Mouse (Mus musculus) CH12.LX (cell line): ENCODE results near the gene Ypel2. TPM values are rescaled to one million over a fixed set of nuclear protein-coding genes. Genes with fewer than 3 reads are reported as not detected.

Source experiments
- DNase-seq: peaks from one replicate; pipeline ENCODE4 v3.0.0-alpha.2; 2013; ENCODE audit errors: extremely low read depth
- H3K27ac ChIP-seq: 2 replicates; pipeline ENCODE4 v1.5.1; 2012; ENCODE audit warnings: low read depth, mild to moderate bottlenecking, control low read depth, moderate library complexity; ENCODE audit not compliant: insufficient read depth
- H3K27me3 ChIP-seq: replicated peaks from 2 replicates; pipeline ENCODE3; 2012; ENCODE audit warnings: inconsistent platforms
- H3K36me3 ChIP-seq, 2 experiments: replicated peaks in 1 of 2; 2 replicates each; pipeline versions ENCODE3 to v1.6.1; 2012; ENCODE audit warnings: inconsistent platforms in 1 of 2, low read length in 1 of 2, mild to moderate bottlenecking in 1 of 2, mixed read lengths in 1 of 2, moderate library complexity in 1 of 2; ENCODE audit not compliant: control insufficient read depth in 1 of 2, insufficient read depth in 1 of 2
- H3K4me1 ChIP-seq, 2 experiments: 2 replicates each; pipeline ENCODE4 v1.6.1; 2012; ENCODE audit warnings: inconsistent platforms in 1 of 2, moderate library complexity in 1 of 2; ENCODE audit not compliant: insufficient read depth in 2 of 2, control insufficient read depth in 1 of 2
- H3K4me2 ChIP-seq: 2 replicates; pipeline ENCODE4 v1.6.1; 2012; ENCODE audit warnings: low read depth, mild to moderate bottlenecking, control low read depth; ENCODE audit not compliant: poor library complexity, insufficient read depth, severe bottlenecking
- H3K4me3 ChIP-seq, 3 experiments: fragments of 150-350 bp in 1 of 3; sonication (generic) in 1 of 3; replicated peaks in 1 of 3; 2 replicates each; pipeline versions ENCODE3 to v1.5.1; 2011 to 2012; ENCODE audit warnings: low read depth in 2 of 3, low read length in 2 of 3, mild to moderate bottlenecking in 2 of 3, moderate library complexity in 2 of 3, control low read depth in 1 of 3, improper control_type of control experiment in 1 of 3, inconsistent platforms in 1 of 3, mixed read lengths in 1 of 3; ENCODE audit not compliant: poor library complexity in 1 of 3
- H3K79me2 ChIP-seq: replicated peaks from 2 replicates; pipeline ENCODE4 v1.6.1; 2012; ENCODE audit warnings: mild to moderate bottlenecking, moderate library complexity; ENCODE audit not compliant: control insufficient read depth, poor library complexity, insufficient read depth, severe bottlenecking; ENCODE audit errors: extremely low read depth
- H3K9ac ChIP-seq: 2 replicates; pipeline ENCODE4 v1.6.1; 2012; ENCODE audit warnings: low read depth, mild to moderate bottlenecking, control low read depth, moderate library complexity; ENCODE audit not compliant: insufficient read depth
- H3K9me3 ChIP-seq: replicated peaks from 2 replicates; pipeline ENCODE3; 2012; ENCODE audit warnings: low read length, inconsistent platforms, mixed read lengths
- BHLHE40 ChIP-seq: IDR thresholded peaks from 2 replicates; pipeline ENCODE4 v1.6.1; 2011; ENCODE audit warnings: mild to moderate bottlenecking, low read depth, low read length, improper control_type of control experiment
- CHD1 ChIP-seq: IDR thresholded peaks from 2 replicates; pipeline ENCODE4 v1.6.1; 2012; ENCODE audit warnings: low read depth, low read length, improper control_type of control experiment, inconsistent platforms
- CHD2 ChIP-seq: IDR thresholded peaks from 2 replicates; pipeline ENCODE4 v1.6.1; 2011; ENCODE audit warnings: low read length, improper control_type of control experiment
- E2F4 ChIP-seq: IDR thresholded peaks from 2 replicates; pipeline ENCODE4 v1.6.1; 2011; ENCODE audit warnings: low read depth, low read length, improper control_type of control experiment; ENCODE audit not compliant: insufficient replicate concordance
- ELF1 ChIP-seq: IDR thresholded peaks from 2 replicates; pipeline ENCODE4 v1.6.1; 2014; ENCODE audit warnings: low read depth, mild to moderate bottlenecking, inconsistent platforms, low read length, improper control_type of control experiment
- ETS1 ChIP-seq: conservative IDR thresholded peaks from 2 replicates; pipeline ENCODE4 v1.6.1; 2012; ENCODE audit warnings: low read depth, mild to moderate bottlenecking, inconsistent platforms, low read length, improper control_type of control experiment, moderate library complexity
- HCFC1 ChIP-seq: IDR thresholded peaks from 2 replicates; pipeline ENCODE4 v1.6.1; 2012; ENCODE audit warnings: low read depth, mild to moderate bottlenecking, inconsistent platforms, low read length, improper control_type of control experiment
- IRF4 ChIP-seq: IDR thresholded peaks from 2 replicates; pipeline ENCODE4 v1.6.1; 2014; ENCODE audit warnings: low read depth, mild to moderate bottlenecking, inconsistent platforms, low read length, improper control_type of control experiment
- JUN ChIP-seq: IDR thresholded peaks from 2 replicates; pipeline ENCODE4 v1.6.1; 2011; ENCODE audit warnings: low read depth, mild to moderate bottlenecking, low read length, improper control_type of control experiment, moderate library complexity; ENCODE audit not compliant: insufficient read depth
- JUND ChIP-seq: conservative IDR thresholded peaks from 2 replicates; pipeline ENCODE4 v1.6.1; 2011; ENCODE audit warnings: low read depth, low read length, improper control_type of control experiment
- KAT2A ChIP-seq: IDR thresholded peaks from 2 replicates; pipeline ENCODE4 v1.6.1; 2012; ENCODE audit warnings: low read length, improper control_type of control experiment, inconsistent platforms; ENCODE audit not compliant: insufficient replicate concordance
- MAFK ChIP-seq: IDR thresholded peaks from 2 replicates; pipeline ENCODE4 v1.6.1; 2011; ENCODE audit warnings: low read length, improper control_type of control experiment; ENCODE audit not compliant: insufficient replicate concordance
- MAX ChIP-seq: IDR thresholded peaks from 2 replicates; pipeline ENCODE4 v1.6.1; 2011; ENCODE audit warnings: low read length, improper control_type of control experiment
- MAZ ChIP-seq: IDR thresholded peaks from 2 replicates; pipeline ENCODE4 v1.6.1; 2012; ENCODE audit warnings: low read depth, mild to moderate bottlenecking, inconsistent platforms, low read length, improper control_type of control experiment, moderate library complexity
- MEF2A ChIP-seq: IDR thresholded peaks from 2 replicates; pipeline ENCODE4 v1.6.1; 2014; ENCODE audit warnings: low read depth, mild to moderate bottlenecking, inconsistent platforms, low read length, improper control_type of control experiment, borderline replicate concordance
- MXI1 ChIP-seq: IDR thresholded peaks from 2 replicates; pipeline ENCODE4 v1.6.1; 2011; ENCODE audit warnings: mild to moderate bottlenecking, low read depth, low read length, improper control_type of control experiment
- MYC ChIP-seq: IDR thresholded peaks from 2 replicates; pipeline ENCODE4 v1.6.1; 2011; ENCODE audit warnings: low read depth, mild to moderate bottlenecking, improper control_type of control experiment, low read length
- NELFE ChIP-seq: IDR thresholded peaks from 2 replicates; pipeline ENCODE4 v1.6.1; 2011; ENCODE audit warnings: low read depth, low read length, improper control_type of control experiment
- NRF1 ChIP-seq: IDR thresholded peaks from 2 replicates; pipeline ENCODE4 v1.6.1; 2014; ENCODE audit warnings: low read depth, mild to moderate bottlenecking, inconsistent platforms, low read length, improper control_type of control experiment, moderate library complexity
- POLR2A ChIP-seq: IDR thresholded peaks from 2 replicates; pipeline ENCODE4 v1.6.1; 2011; ENCODE audit warnings: low read depth, mild to moderate bottlenecking, improper control_type of control experiment, low read length
- RAD21 ChIP-seq: IDR thresholded peaks from 2 replicates; pipeline ENCODE4 v1.6.1; 2011; ENCODE audit warnings: low read depth, mild to moderate bottlenecking, low read length, improper control_type of control experiment, moderate library complexity
- RCOR1 ChIP-seq: conservative IDR thresholded peaks from 2 replicates; pipeline ENCODE4 v1.6.1; 2012; ENCODE audit warnings: low read depth, mild to moderate bottlenecking, inconsistent platforms, low read length, improper control_type of control experiment
- SIN3A ChIP-seq: IDR thresholded peaks from 2 replicates; pipeline ENCODE4 v1.6.1; 2012; ENCODE audit warnings: low read length, improper control_type of control experiment, inconsistent platforms
- SMC3 ChIP-seq: IDR thresholded peaks from 2 replicates; pipeline ENCODE4 v1.6.1; 2011; ENCODE audit warnings: low read depth, low read length, improper control_type of control experiment
- TBP ChIP-seq: conservative IDR thresholded peaks from 2 replicates; pipeline ENCODE4 v1.6.1; 2011; ENCODE audit warnings: low read depth, low read length, improper control_type of control experiment
- TCF12 ChIP-seq: IDR thresholded peaks from 2 replicates; pipeline ENCODE4 v1.6.1; 2014; ENCODE audit warnings: low read depth, mild to moderate bottlenecking, inconsistent platforms, low read length, improper control_type of control experiment
- UBTF ChIP-seq: IDR thresholded peaks from 2 replicates; pipeline ENCODE4 v1.6.1; 2012; ENCODE audit warnings: low read depth, mild to moderate bottlenecking, inconsistent platforms, low read length, improper control_type of control experiment, moderate library complexity
- USF1 ChIP-seq: IDR thresholded peaks from 2 replicates; pipeline ENCODE4 v1.6.1; 2014; ENCODE audit warnings: low read depth, mild to moderate bottlenecking, inconsistent platforms, low read length, improper control_type of control experiment
- USF2 ChIP-seq: conservative IDR thresholded peaks from 2 replicates; pipeline ENCODE4 v1.6.1; 2011; ENCODE audit warnings: low read depth, low read length, improper control_type of control experiment
- ZKSCAN1 ChIP-seq: IDR thresholded peaks from 2 replicates; pipeline ENCODE4 v1.6.1; 2012; ENCODE audit warnings: low read depth, inconsistent platforms, low read length, improper control_type of control experiment, borderline replicate concordance
- ZMIZ1 ChIP-seq: IDR thresholded peaks from 2 replicates; pipeline ENCODE4 v1.6.1; 2012; ENCODE audit warnings: low read depth, mild to moderate bottlenecking, inconsistent platforms, low read length, improper control_type of control experiment
- ZNF384 ChIP-seq: IDR thresholded peaks from 2 replicates; pipeline ENCODE4 v1.6.1; 2012; ENCODE audit warnings: low read depth, low read length, improper control_type of control experiment, inconsistent platforms
- dilution Hi-C: fragments of 300-500 bp; cut with MboI; formaldehyde crosslinking; loops from 2 replicates; pipeline ENCODE4 v1.14.3; 2020; ENCODE audit warnings: low sequenced_read_pairs; ENCODE audit not compliant: extremely low pct_unique_long_range_greater_than_20kb, extremely low pct_ligation_motif_present
- in situ Hi-C: fragments of 300-500 bp; cut with MboI; formaldehyde crosslinking; loops from 3 replicates; pipeline ENCODE4 v1.14.3; 2019; ENCODE audit warnings: low sequenced_read_pairs, low pct_ligation_motif_present, low pct_unique_long_range_greater_than_20kb, mixed read lengths
- polyA plus RNA-seq: library from polyadenylated mRNA; unstranded; fragments of >175 nt; gene quantifications from 2 replicates; pipeline ENCODE4 v1.2.1, GENCODE M21; 2012; ENCODE audit warnings: low read depth; ENCODE audit not compliant: insufficient read length
- total RNA-seq, 2 experiments: library from RNA; depleted of rRNA; stranded (reverse); fragments of 300-350 nt in 1 of 2; fragments of >200 nt in 1 of 2; gene quantifications; 2 replicates each; pipeline ENCODE4 v1.2.3; 2012 to 2014

Gene Ypel2
- total RNA-seq (2012; rRNA removed) (0.17 and 0.38 TPM in 2 replicates), total RNA-seq (2014; rRNA removed) (0.61 and 0.91 TPM in 2 replicates), polyA plus RNA-seq (0.35 and 0.59 TPM in 2 replicates)

DNA sequence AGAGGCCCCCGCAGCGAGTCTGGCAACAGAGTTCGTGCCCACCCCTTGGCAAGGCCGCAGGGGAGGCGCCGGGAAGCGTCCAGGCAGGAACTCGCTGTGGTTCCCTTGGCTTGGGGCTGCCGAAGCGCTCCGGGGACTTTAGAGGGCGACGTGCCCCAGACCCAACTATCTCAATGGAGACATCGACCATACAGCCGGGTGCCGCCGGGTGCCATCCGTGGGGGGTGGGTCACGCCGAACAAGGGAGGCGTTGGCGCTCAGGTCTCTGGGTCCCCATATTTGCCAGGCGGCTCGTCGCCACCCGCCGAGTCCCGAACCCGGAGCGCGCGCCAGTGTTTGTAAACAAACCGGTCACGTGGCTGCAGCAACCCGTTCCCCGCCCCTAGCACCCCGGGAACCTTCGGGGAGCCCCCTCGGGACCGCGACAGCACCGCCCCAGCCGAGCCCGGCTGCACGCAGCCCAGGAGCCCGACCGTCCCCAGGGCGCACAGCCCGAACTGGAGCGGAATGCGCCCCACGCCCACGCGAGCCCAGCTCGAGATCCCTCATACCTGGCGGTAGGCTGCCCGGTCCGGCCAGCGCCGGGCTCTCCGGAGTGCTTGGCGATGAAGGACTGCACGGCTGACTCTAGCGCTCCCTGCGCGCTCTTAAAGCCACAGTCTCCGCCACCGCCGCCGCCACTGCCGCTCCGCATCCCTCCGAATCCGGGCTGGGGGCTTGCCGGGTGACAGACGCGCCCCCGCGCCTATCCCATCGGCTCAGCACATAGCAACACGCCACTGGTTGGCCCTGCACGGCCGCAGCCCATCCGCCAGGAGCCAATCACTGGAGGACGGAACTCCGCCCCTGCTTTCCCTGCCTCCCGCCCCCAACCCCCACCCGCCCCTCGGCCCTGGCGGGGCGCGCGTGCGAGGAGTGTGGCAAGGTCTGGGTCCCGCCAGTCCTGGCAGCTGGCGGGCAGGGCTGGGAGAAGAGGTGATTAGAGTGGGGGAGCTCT lies at the start of gene Ypel2:
Gene Ypel2 (minus strand): TSS at position 667 of the 997 bp plus-strand sequence.
- TF ChIP-seq ZKSCAN1, result no peak
- TF ChIP-seq USF2, result peak; percentile 55; the same call in 1 of the 2 replicates
- TF ChIP-seq TBP, result no peak
- peak; percentile 80 for TF ChIP-seq USF1
- TF ChIP-seq TCF12, result 0 out of 2 replicates have a peak, but pooled peaks have one; percentile 46
- TF ChIP-seq ZNF384, result no peak
- no peak for TF ChIP-seq CHD1
- TF ChIP-seq HCFC1, result peak; percentile 3; the same call in 1 of the 2 replicates
- TF ChIP-seq MAZ, result peak; percentile 82
- TF ChIP-seq IRF4, result 0 out of 2 replicates have a peak, but pooled peaks have one; percentile 7
- TF ChIP-seq MAFK, result no peak
- peak; percentile 89 for TF ChIP-seq MAX
- TF ChIP-seq RAD21, result no peak
- no peak for TF ChIP-seq MEF2A
- TF ChIP-seq JUND, result no peak
- TF ChIP-seq POLR2A, result peak; percentile 52
- TF ChIP-seq MYC, result no peak
- peak; percentile 50; the same call in 1 of the 2 replicates for TF ChIP-seq ELF1
- no peak for TF ChIP-seq JUN
- no peak for TF ChIP-seq SMC3
- TF ChIP-seq NELFE, result 0 out of 2 replicates have a peak, but pooled peaks have one; percentile 6
- no peak for TF ChIP-seq KAT2A
- no peak for TF ChIP-seq RCOR1
- peak; percentile 85 for TF ChIP-seq MXI1
- peak; percentile 21; the same call in 1 of the 2 replicates for TF ChIP-seq UBTF
- TF ChIP-seq NRF1, result peak; percentile 50
- no peak for TF ChIP-seq ETS1
- peak; percentile 70 for TF ChIP-seq BHLHE40
- TF ChIP-seq SIN3A, result peak; percentile 96
- TF ChIP-seq ZMIZ1, result peak; percentile 17; the same call in 1 of the 2 replicates
- no peak for TF ChIP-seq E2F4
- peak; percentile 93 for TF ChIP-seq CHD2
- H3K4me2 ChIP-seq, result peak within 1 kb of the TSS; percentile 82
- H3K9me3 ChIP-seq, result no peaks in the 10 kb centered on the region
- no peaks in the 10 kb centered on the region for H3K79me2 ChIP-seq
- H3K27me3 ChIP-seq, result peaks cover 33% of the 10 kb centered on the region
- no peak within 1 kb of the TSS for H3K27ac ChIP-seq
- peak; percentile 87 for DNase-seq
- H3K9ac ChIP-seq, result peak within 1 kb of the TSS; percentile 44
- H3K4me1 ChIP-seq, result peaks cover 0 to 34% of the 10 kb centered on the region in 2 experiments; a peak in 2 of 4 replicates
- dilution Hi-C loops (no loop called here), in situ Hi-C loops (no loop called here)
- H3K36me3 ChIP-seq, result no peaks in the 10 kb centered on the region
- H3K4me3 ChIP-seq, result peak within 1 kb of the TSS; percentile 72 to 92 (median 76)
